Mouse (Mus musculus) frontal cortex, adult 2 months (tissue): ENCODE measurements around the gene Syne1. TPM values are rescaled to one million over a fixed set of nuclear protein-coding genes. Genes with fewer than 3 reads are reported as not detected.

ENCODE experiments used
- DNase-seq, 2 experiments: peaks; one replicate each; pipeline ENCODE4 v3.0.0; 2022; ENCODE audit warnings: low spot score in 1 of 2; ENCODE audit errors: extremely low spot score in 1 of 2
- polyA plus RNA-seq: library from polyadenylated mRNA; depleted of rRNA; stranded (reverse); fragments of >200 nt; gene quantifications from 2 replicates; pipeline ENCODE4 v1.2.3, GENCODE M21; 2012

Syne1 gene
- polyA plus RNA-seq, 1 experiment = 163 TPM

- peak; percentile 31 to 88 for DNase-seq
These were observed 233.7 kb downstream of the Syne1 start for GRCm38 (mm10) chr10:5317602-5318001.

DNA sequence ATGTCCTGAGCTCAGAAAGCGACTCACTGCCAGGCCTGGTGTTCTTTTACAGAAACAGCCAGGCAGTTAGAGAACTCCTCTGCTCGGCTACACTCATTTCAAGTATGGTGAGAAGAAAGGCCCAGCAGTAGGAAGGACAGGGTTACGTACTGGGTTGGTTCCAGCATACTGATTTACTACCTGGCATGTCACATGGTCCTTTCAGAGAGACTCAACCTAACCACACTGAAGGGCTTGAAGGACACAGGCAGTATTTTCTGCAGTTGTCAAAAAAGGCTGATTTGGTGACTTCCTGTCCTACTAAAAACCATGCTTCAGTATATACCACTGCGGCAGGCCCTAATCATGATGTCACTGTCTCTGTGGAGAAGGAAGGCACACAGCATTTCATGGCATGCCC lies 238.8 kb downstream of the Syne1 start:
- DNase-seq = no peak

- DNase-seq = no peak
These were observed 241.1 kb downstream of the Syne1 start for GRCm38 (mm10) chr10:5309961-5310713.

- DNase-seq = no peak
These were observed 241.9 kb downstream of the Syne1 start for GRCm38 (mm10) chr10:5309398-5309797.

- no peak for DNase-seq
These were observed 245.7 kb downstream of the Syne1 start for GRCm38 (mm10) chr10:5305555-5305954.

DNA sequence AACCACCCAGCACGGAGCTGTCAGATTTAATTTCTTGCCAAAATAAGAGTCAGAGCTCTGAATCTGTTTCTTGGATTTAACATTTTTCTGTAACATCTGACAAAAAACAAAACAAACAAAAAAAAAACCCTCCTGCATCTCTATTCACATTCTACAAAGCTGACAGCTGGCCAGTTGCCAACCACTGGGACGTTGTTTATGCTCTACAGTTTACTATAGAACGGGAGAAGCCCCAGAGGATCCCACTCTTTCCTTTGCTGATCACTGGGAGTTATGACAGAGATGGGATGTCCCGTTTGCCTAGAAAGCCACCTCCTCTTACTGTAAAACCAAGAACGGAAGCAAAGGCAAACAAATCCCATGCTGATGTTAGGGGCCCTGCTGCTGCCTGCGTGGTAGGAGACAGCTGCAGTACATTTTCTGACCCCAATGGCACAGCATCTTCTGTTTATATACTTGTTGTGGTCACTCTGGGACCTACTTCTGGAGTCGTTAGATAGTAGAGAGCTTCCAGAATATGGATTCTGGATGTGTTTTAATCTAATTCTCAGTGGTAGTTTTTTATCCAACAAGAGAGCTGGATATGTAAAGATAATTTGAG lies 255.9 kb downstream of the Syne1 start:
- DNase-seq = no peak

DNA sequence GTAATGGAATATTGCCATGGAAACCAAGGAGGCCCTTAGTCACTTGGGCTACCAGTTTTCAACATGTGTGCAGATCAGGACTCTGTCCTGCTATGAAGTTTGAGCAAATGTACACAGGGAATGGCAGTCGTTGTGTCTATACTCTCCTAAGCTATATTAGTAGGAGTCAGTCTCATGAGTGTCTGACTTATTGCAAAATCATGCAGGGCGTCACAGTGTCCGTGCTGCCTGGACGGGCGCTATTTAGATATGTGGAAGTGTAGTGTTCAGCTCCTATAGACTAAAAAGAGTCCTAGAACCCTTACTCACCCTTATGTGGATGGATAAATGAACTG lies 261.7 kb downstream of the Syne1 start:
- DNase-seq = no peak

- peak; percentile 55 to 76 for DNase-seq
These were observed 262.3 kb downstream of the Syne1 start for GRCm38 (mm10) chr10:5288716-5289574.

DNA sequence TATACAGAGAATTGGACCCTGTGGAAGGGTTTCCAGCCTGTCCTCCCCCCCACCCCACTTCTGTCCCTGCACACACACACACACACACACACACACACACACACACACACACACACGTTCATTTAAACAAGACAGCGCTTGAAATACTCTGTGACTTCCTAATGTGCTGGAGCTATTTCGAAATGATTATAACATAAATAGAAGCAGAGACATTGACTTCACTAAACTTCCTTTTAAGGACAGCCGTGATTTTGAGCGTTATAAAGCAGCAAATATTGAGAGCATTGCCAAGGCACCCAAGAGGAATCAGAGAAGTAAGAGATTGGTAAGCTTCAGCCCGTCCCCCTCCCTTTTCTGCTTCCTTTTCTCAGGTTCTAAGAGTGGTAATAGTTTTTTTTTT lies 263.0 kb downstream of the Syne1 start:
- no peak for DNase-seq

GRCm38 (mm10) chr10:5275769-5276168 lies 275.5 kb downstream of the Syne1 start:
- DNase-seq = peak in 1 of 2 experiments; percentile 37

- DNase-seq = no peak
These were observed 280.6 kb downstream of the Syne1 start for GRCm38 (mm10) chr10:5270641-5271040.

DNA sequence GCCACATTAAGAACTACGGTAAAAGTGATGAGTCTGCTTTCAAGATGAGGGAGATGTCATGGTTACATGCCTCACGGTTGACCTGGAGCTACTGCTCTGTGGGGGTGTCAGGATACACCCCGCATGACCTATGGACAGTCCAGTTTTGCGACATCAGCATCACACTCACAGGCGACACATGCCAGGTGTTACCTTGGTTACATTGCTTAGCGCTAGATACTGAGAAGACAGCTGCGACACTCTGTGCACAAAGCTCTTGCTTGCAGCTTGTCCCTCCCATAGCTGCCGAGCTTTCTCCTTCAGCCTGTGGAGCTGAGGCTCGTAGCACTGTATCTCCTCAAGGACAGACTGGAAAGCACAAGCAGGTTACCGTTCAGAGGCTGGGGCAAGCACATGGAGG lies 286.9 kb downstream of the Syne1 start:
- peak in 1 of 2 experiments; percentile 49 for DNase-seq

DNA sequence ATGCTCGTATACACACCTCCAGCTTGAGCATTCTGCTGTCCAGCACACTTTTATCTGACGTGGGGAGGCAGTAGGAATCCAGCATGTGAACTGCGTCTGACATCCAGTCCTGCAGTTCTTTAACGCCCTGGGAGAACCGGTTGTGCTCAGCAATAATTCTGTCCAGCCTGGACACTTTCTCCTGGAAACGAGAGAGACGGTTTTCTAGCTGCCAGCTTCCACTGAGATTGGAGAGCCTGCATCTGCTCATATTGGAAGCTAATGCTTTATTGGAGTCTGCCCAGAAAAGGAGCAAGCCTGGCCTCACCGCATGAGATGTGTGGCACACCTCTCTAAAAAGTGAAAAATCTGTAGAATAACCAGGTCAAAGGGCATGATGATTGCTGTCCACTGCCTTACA lies 288.6 kb downstream of the Syne1 start:
- DNase-seq = no peak

GRCm38 (mm10) chr10:5256686-5257085 lies 294.6 kb downstream of the Syne1 start:
- DNase-seq = no peak

GRCm38 (mm10) chr10:5253752-5254151 lies 297.5 kb downstream of the Syne1 start:
- no peak for DNase-seq

GRCm38 (mm10) chr10:5250702-5251101 lies 300.6 kb downstream of the Syne1 start:
- DNase-seq = no peak

DNA sequence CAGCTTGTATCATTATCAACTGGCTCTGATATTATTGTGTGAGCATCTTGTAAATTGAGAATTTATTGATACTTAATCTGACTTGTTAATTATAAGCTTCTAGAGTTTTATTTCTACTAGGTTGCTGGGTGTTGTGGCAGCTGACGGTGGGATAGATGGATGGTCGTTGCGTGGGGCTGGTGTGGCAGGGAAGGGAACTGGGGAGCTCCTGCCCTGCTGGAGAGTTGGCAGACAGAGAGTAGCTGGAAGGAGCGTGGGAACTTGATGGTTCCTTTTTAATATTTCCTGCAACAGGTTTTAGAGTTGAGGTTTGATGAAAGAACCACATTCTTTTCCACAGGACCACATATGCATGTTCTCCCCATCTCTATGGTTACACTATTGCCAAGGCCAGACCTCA lies 311.6 kb downstream of the Syne1 start:
- no peak for DNase-seq

- DNase-seq = no peak
These were observed 314.4 kb downstream of the Syne1 start for GRCm38 (mm10) chr10:5236926-5237325.

DNA sequence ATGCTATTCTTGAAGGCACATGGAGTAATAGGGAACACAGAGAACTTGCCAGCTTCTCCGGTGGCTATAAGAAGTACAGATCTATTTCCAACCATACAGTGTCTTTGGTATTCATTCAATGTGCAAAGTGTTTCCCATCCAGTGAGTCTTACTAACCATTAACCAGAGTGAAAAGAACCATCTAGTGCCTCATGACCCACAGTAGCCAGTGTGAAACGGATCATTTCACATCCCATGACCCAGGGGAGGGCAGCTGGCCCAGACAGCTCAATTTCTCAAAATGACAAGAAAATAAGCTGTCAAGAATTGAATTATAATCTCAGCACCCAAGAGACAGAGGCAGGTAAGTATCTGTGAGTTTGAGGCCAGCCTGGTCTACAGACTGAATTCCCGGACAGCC lies 315.1 kb downstream of the Syne1 start:
- DNase-seq = no peak

GRCm38 (mm10) chr10:5234721-5235501 lies 316.4 kb downstream of the Syne1 start:
- DNase-seq = peak in 1 of 2 experiments; percentile 35

- no peak for DNase-seq
These were observed 322.2 kb downstream of the Syne1 start for GRCm38 (mm10) chr10:5229129-5229528.
